Mouse (Mus musculus): Measurements from ENCODE around the gene Gm5269. TPM values are rescaled to one million over a fixed set of nuclear protein-coding genes. Genes with fewer than 3 reads are reported as not detected.

Gm5269 gene
- total RNA-seq (2012; rRNA removed): not detected in 2 replicates

GRCm38 (mm10) chr1:45890173-45890572 is at the start of gene Gm5269:
Gm5269 (minus strand) TSS chr1:45890273.
- Histone ChIP-seq H3K9me3 (ENCODE audit: control insufficient read depth, insufficient read depth, low read depth, low read length) (no peaks in the 10 kb centered on the region), H3K9ac (ENCODE audit: insufficient read depth, low read depth, low read length, poor library complexity, severe bottlenecking) (no peak within 1 kb of the TSS), H3K36me3 (ENCODE audit: control insufficient read depth, insufficient read depth, low read length, poor library complexity, severe bottlenecking) (no peaks in the 10 kb centered on the region), H3K4me1 (ENCODE audit: control insufficient read depth in 2 of 2, insufficient read depth in 2 of 2, low read length in 2 of 2, poor library complexity in 1 of 2) (no peaks in the 10 kb centered on the region), H3K27ac (ENCODE audit: insufficient read depth, low read depth, low read length, poor library complexity, severe bottlenecking) (no peak within 1 kb of the TSS), H3K4me3 (ENCODE audit: insufficient read depth in 1 of 2, low read depth in 1 of 2, low read length in 2 of 2, poor library complexity in 1 of 2, severe bottlenecking in 1 of 2) (no peak within 1 kb of the TSS)
- in situ Hi-C loops (cut with MboI; ENCODE audit: low sequenced_read_pairs in 2 of 2, unreplicated experiment in 2 of 2): no loop called here
- no peak for DNase-seq (ENCODE audit: low read depth, low spot score)
- TF ChIP-seq CHD2 (IDR thresholded peaks at IDR 0.05; ENCODE audit: low read depth, low read length): no peak
- no peak for TF ChIP-seq ZNF384 (IDR thresholded peaks at IDR 0.05; ENCODE audit: low read depth, low read length)
- no peak for TF ChIP-seq MAFK (IDR thresholded peaks at IDR 0.05; ENCODE audit: insufficient read depth, low read depth, low read length)
- no peak for TF ChIP-seq ZC3H11A (IDR thresholded peaks at IDR 0.05; ENCODE audit: borderline replicate concordance, low read depth, low read length)
- TF ChIP-seq HCFC1 (IDR thresholded peaks at IDR 0.05; ENCODE audit: borderline replicate concordance, insufficient read depth, low read length): no peak

- no peak overlapping the region for H3K4me3 ChIP-seq (ENCODE audit: insufficient read depth in 1 of 2, low read depth in 1 of 2, low read length in 2 of 2, poor library complexity in 1 of 2, severe bottlenecking in 1 of 2)
- H3K27ac ChIP-seq (ENCODE audit: insufficient read depth, low read depth, low read length, poor library complexity, severe bottlenecking): no peak overlapping the region
- H3K36me3 ChIP-seq (ENCODE audit: control insufficient read depth, insufficient read depth, low read length, poor library complexity, severe bottlenecking): no peaks in the 10 kb centered on the region
- no peak for TF ChIP-seq ZNF384 (IDR thresholded peaks at IDR 0.05; ENCODE audit: low read depth, low read length)
- TF ChIP-seq MAFK (IDR thresholded peaks at IDR 0.05; ENCODE audit: insufficient read depth, low read depth, low read length): no peak
- no peak for TF ChIP-seq HCFC1 (IDR thresholded peaks at IDR 0.05; ENCODE audit: borderline replicate concordance, insufficient read depth, low read length)
- TF ChIP-seq ZC3H11A (IDR thresholded peaks at IDR 0.05; ENCODE audit: borderline replicate concordance, low read depth, low read length): no peak
- TF ChIP-seq CHD2 (IDR thresholded peaks at IDR 0.05; ENCODE audit: low read depth, low read length): no peak
- H3K9ac ChIP-seq (ENCODE audit: insufficient read depth, low read depth, low read length, poor library complexity, severe bottlenecking): no peak overlapping the region
- H3K4me1 ChIP-seq (ENCODE audit: control insufficient read depth in 2 of 2, insufficient read depth in 2 of 2, low read length in 2 of 2, poor library complexity in 1 of 2): no peaks in the 10 kb centered on the region
- in situ Hi-C loops (cut with MboI; ENCODE audit: low sequenced_read_pairs in 2 of 2, unreplicated experiment in 2 of 2): no loop called here
- no peak for DNase-seq (ENCODE audit: low read depth, low spot score)
- H3K9me3 ChIP-seq (ENCODE audit: control insufficient read depth, insufficient read depth, low read depth, low read length): no peaks in the 10 kb centered on the region
Measured at GRCm38 (mm10) chr1:45931127-45931526, 41.1 kb upstream of the Gm5269 start.

GRCm38 (mm10) chr1:45926911-45927310 is 36.8 kb upstream of the Gm5269 start:
- TF ChIP-seq ZNF384 (IDR thresholded peaks at IDR 0.05; ENCODE audit: low read depth, low read length) (no peak), MAFK (IDR thresholded peaks at IDR 0.05; ENCODE audit: insufficient read depth, low read depth, low read length) (no peak), CHD2 (IDR thresholded peaks at IDR 0.05; ENCODE audit: low read depth, low read length) (no peak), ZC3H11A (IDR thresholded peaks at IDR 0.05; ENCODE audit: borderline replicate concordance, low read depth, low read length) (no peak), HCFC1 (IDR thresholded peaks at IDR 0.05; ENCODE audit: borderline replicate concordance, insufficient read depth, low read length) (no peak)
- Histone ChIP-seq H3K9ac (ENCODE audit: insufficient read depth, low read depth, low read length, poor library complexity, severe bottlenecking) (no peak overlapping the region), H3K9me3 (ENCODE audit: control insufficient read depth, insufficient read depth, low read depth, low read length) (no peaks in the 10 kb centered on the region), H3K27ac (ENCODE audit: insufficient read depth, low read depth, low read length, poor library complexity, severe bottlenecking) (no peak overlapping the region), H3K4me1 (ENCODE audit: control insufficient read depth in 2 of 2, insufficient read depth in 2 of 2, low read length in 2 of 2, poor library complexity in 1 of 2) (no peaks in the 10 kb centered on the region), H3K4me3 (ENCODE audit: insufficient read depth in 1 of 2, low read depth in 1 of 2, low read length in 2 of 2, poor library complexity in 1 of 2, severe bottlenecking in 1 of 2) (no peak overlapping the region), H3K36me3 (ENCODE audit: control insufficient read depth, insufficient read depth, low read length, poor library complexity, severe bottlenecking) (no peaks in the 10 kb centered on the region)
- in situ Hi-C loops (cut with MboI; ENCODE audit: low sequenced_read_pairs in 2 of 2, unreplicated experiment in 2 of 2): no loop called here
- DNase-seq (ENCODE audit: low read depth, low spot score): no peak

- H3K4me1 ChIP-seq (ENCODE audit: control insufficient read depth in 2 of 2, insufficient read depth in 2 of 2, low read length in 2 of 2, poor library complexity in 1 of 2): no peaks in the 10 kb centered on the region
- peak within 1 kb of the TSS; percentile 73 to 79 for H3K4me3 ChIP-seq (ENCODE audit: insufficient read depth in 1 of 2, low read depth in 1 of 2, low read length in 2 of 2, poor library complexity in 1 of 2, severe bottlenecking in 1 of 2)
- in situ Hi-C loops (cut with MboI; ENCODE audit: low sequenced_read_pairs in 2 of 2, unreplicated experiment in 2 of 2): no loop called here
- peak within 1 kb of the TSS; percentile 77; the same call in 1 of the 2 replicates for H3K27ac ChIP-seq (ENCODE audit: insufficient read depth, low read depth, low read length, poor library complexity, severe bottlenecking)
- DNase-seq (ENCODE audit: low read depth, low spot score): no peak
- TF ChIP-seq CHD2 (IDR thresholded peaks at IDR 0.05; ENCODE audit: low read depth, low read length) (no peak), HCFC1 (IDR thresholded peaks at IDR 0.05; ENCODE audit: borderline replicate concordance, insufficient read depth, low read length) (no peak)
- no peaks in the 10 kb centered on the region for H3K36me3 ChIP-seq (ENCODE audit: control insufficient read depth, insufficient read depth, low read length, poor library complexity, severe bottlenecking)
- H3K9ac ChIP-seq (ENCODE audit: insufficient read depth, low read depth, low read length, poor library complexity, severe bottlenecking): peak within 1 kb of the TSS; percentile 60
- no peaks in the 10 kb centered on the region for H3K9me3 ChIP-seq (ENCODE audit: control insufficient read depth, insufficient read depth, low read depth, low read length)
Measured at GRCm38 (mm10) chr1:45926393-45926763, 36.3 kb upstream of the Gm5269 start, which contains the start of gene Slc40a1. Slc40a1 (minus strand) TSS chr1:45926523.

Data from ES-E14 (cell line).